Mouse (Mus musculus) embryonic fibroblast, embryonic 13.5 days (primary cell): ENCODE data around the gene Nell2.

Source experiments
- CTCF ChIP-seq: IDR thresholded peaks from 2 replicates; pipeline ENCODE4 v1.5.1; 2011; ENCODE audit warnings: mild to moderate bottlenecking, control low read depth, low read length, moderate library complexity, borderline replicate concordance; ENCODE audit not compliant: insufficient read depth
- POLR2A ChIP-seq: IDR thresholded peaks from 2 replicates; pipeline ENCODE4 v1.6.1; 2011; ENCODE audit warnings: low read depth, mild to moderate bottlenecking, control low read depth, low read length, moderate library complexity

- TF ChIP-seq CTCF (no peak), POLR2A (no peak)
These were observed 855 bp downstream of the Nell2 start for GRCm38 (mm10) chr15:95527461-95527947.
